Mouse (Mus musculus) kidney, adult 10 weeks (tissue): Measurements from ENCODE around the gene Serpinf2. TPM values are rescaled to one million over a fixed set of nuclear protein-coding genes. Genes with fewer than 3 reads are reported as not detected.

Experiments
- polyA plus RNA-seq: library from polyadenylated mRNA; stranded (reverse); fragments of 350-450 nt; fragmentation: Illumina TruSeq; extraction: RNeasy Lipid Tissue Mini Kit (QIAGEN cat#74804); gene quantifications from one replicate; pipeline ENCODE4 v1.2.3, GENCODE M21; 2014; ENCODE audit warnings: low read depth, low replicate concordance

The Serpinf2 gene
- polyA plus RNA-seq, result 6.8 TPM

GRCm38 (mm10) chr11:75439363-75439762, at the start of gene Serpinf2:
Serpinf2 (minus strand) TSS chr11:75439591.

GRCm38 (mm10) chr11:75486601-75487285, 47.4 kb upstream of the Serpinf2 start, which contains the start of gene Prpf8:
Prpf8 (plus strand) TSS chr11:75486816.

GRCm38 (mm10) chr11:75460844-75461742, 21.7 kb upstream of the Serpinf2 start, which contains the start of gene Tlcd2:
Tlcd2 (plus strand) TSS chr11:75461715.

GRCm38 (mm10) chr11:75453991-75454930, 14.9 kb upstream of the Serpinf2 start, which contains the start of gene Wdr81:
Wdr81 (minus strand) TSS chr11:75454717.

GRCm38 (mm10) chr11:75422013-75422792, 17.2 kb downstream of the Serpinf2 start, which contains the start of gene Serpinf1:
Serpinf1 (minus strand) TSS chr11:75422701.

Other genes starting within 250 kb of the Serpinf2 start
- 1.5 TPM for gene Dph1, start 248.3 kb downstream of the Serpinf2 start, polyA plus RNA-seq
- 2.1 TPM for gene Rtn4rl1, start 245.8 kb downstream of the Serpinf2 start, polyA plus RNA-seq
- gene Rpa1, start 91.3 kb downstream of the Serpinf2 start, polyA plus RNA-seq, result 33.1 TPM
- 6.0 TPM for gene Smyd4, start 91.2 kb downstream of the Serpinf2 start, polyA plus RNA-seq
- gene Serpinf1, start 16.9 kb downstream of the Serpinf2 start, polyA plus RNA-seq, result 0.89 TPM
- 0.12 TPM for gene Wdr81, start 15.1 kb upstream of the Serpinf2 start, polyA plus RNA-seq
- 3.5 TPM for gene Tlcd2, start 22.1 kb upstream of the Serpinf2 start, polyA plus RNA-seq
- gene Prpf8, start 47.2 kb upstream of the Serpinf2 start, polyA plus RNA-seq, result 35.1 TPM
- 0.73 TPM for gene Rilp, start 70.5 kb upstream of the Serpinf2 start, polyA plus RNA-seq
- gene Scarf1, start 73.9 kb upstream of the Serpinf2 start, polyA plus RNA-seq, result not detected
- gene Slc43a2, start 92.1 kb upstream of the Serpinf2 start, polyA plus RNA-seq, result 18.8 TPM
- 140 TPM for gene Pitpna, start 148.5 kb upstream of the Serpinf2 start, polyA plus RNA-seq
- 43.3 TPM for gene Inpp5k, start 191.4 kb upstream of the Serpinf2 start, polyA plus RNA-seq
- gene Myo1c, start 210.9 kb upstream of the Serpinf2 start, polyA plus RNA-seq, result 8.9 TPM
- 239 TPM for gene Crk, start 239.7 kb upstream of the Serpinf2 start, polyA plus RNA-seq